Mouse (Mus musculus): ENCODE data around the gene Cnnm1. TPM values are rescaled to one million over a fixed set of nuclear protein-coding genes. Genes with fewer than 3 reads are reported as not detected.
A peak's percentile ranks its signal among the peaks of the same experiment; 100 is the strongest.

The Cnnm1 gene
- total RNA-seq, 2 experiments from 2014 or later = 0.29 to 0.33 TPM

DNA sequence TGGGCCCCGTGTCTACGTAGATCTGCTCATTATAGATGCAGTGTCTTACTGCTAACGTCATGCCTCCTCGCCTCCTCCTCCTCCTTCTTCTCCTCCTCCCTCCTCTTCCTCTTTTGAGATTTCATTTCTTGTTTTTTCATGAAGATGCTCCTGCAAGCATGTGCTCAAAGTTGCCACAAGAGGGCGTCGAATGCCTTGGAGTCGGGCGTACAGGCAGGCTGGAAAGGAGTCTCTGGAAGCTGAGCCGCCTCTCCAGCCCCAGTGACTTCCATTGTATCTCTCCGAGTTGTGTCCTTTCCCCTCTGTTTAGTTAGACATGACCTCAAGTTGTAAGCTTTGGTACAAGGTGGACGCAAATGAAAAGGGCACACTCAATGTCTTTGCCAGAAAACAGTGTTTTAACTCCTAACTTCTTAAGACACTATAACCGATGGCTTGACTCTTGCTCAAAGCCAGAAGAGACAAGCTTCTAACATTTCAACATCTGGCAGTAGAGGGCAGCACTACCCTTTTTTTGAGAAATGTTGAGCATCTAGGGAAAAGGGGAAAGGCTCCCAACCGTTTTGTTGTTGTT lies 90.0 kb downstream of the Cnnm1 start:
- peak; percentile 43 to 62 for DNase-seq (ENCODE audit: low spot score in 2 of 2)

GRCm38 (mm10) chr19:43530921-43531320 lies 90.7 kb downstream of the Cnnm1 start:
- no peak for DNase-seq (ENCODE audit: low spot score in 2 of 2)

GRCm38 (mm10) chr19:43535372-43535771 lies 95.1 kb downstream of the Cnnm1 start:
- DNase-seq (ENCODE audit: low spot score in 2 of 2) = no peak

DNA sequence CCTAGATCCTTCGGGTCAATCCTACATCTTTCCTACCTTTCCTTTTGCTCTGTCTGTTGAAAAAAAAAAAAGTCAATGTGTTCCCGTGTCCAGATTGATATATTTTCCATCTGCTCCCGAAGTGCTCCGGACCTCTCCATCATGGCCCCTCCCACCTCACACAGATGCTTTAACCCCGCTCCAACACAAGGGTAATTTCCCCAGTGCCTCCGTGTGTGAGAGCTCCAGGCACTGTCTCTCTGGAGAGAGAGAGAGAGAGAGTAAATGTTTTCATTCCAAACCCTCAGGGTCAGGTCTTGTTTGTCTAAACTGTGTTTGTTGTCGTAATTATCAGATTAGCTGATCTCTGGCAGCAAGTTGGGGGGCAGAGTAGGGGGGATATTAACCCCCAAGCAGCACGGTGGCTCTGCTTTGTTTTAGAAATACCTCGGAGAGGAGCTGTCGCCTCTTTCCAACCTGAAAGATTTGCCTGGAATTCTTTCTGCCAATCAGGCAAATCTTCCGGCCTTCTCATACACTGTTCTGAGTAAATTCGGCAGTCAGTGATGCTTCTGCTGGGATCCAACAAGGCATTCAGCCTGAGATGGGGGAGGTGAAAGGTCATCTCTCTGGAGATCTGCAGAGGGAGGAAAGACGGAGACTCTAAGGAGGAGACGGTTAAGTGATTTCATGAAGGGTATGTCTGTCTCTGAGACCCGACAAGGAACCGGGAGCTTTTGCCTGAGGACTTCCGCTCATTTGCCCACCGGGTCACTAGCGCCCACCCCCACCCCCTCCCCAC lies 106.3 kb downstream of the Cnnm1 start:
- DNase-seq (ENCODE audit: low spot score in 2 of 2) = no peak

Other genes starting within 250 kb of the Cnnm1 start
- gene Hpse2, start 52.1 kb upstream of the Cnnm1 start, total RNA-seq (2021) = not detected
- 100 to 1,000 TPM; 181 to 350 TPM for gene Got1, start 84.2 kb downstream of the Cnnm1 start, total RNA-seq (2021)
- not detected for gene Nkx2-3, start 171.9 kb downstream of the Cnnm1 start, total RNA-seq (2021)
- 10 to 100 TPM; 57.5 to 78.5 TPM for gene Slc25a28, start 234.4 kb downstream of the Cnnm1 start, total RNA-seq (2021)
- gene Entpd7, start 249.2 kb downstream of the Cnnm1 start, total RNA-seq (2021) = 10 to 100 TPM; 13.0 to 20.6 TPM